Mouse (Mus musculus) embryonic fibroblast, embryonic 13.5 days (primary cell): Measurements from ENCODE around the gene Ccdc92. TPM values are rescaled to one million over a fixed set of nuclear protein-coding genes. Genes with fewer than 3 reads are reported as not detected.

Experiments used
- H3K27ac ChIP-seq: 2 replicates; pipeline ENCODE4 v1.5.1; 2012; ENCODE audit warnings: low read length, control low read depth, inconsistent platforms; ENCODE audit not compliant: insufficient read depth
- H3K4me1 ChIP-seq: 2 replicates; pipeline ENCODE4 v1.6.1; 2011; ENCODE audit warnings: low read length; ENCODE audit not compliant: control insufficient read depth, insufficient read depth
- H3K4me3 ChIP-seq: 2 replicates; pipeline ENCODE4 v1.5.1; 2011; ENCODE audit warnings: mild to moderate bottlenecking, control low read depth, low read length; ENCODE audit not compliant: insufficient read depth
- CTCF ChIP-seq: IDR thresholded peaks from 2 replicates; pipeline ENCODE4 v1.5.1; 2011; ENCODE audit warnings: mild to moderate bottlenecking, control low read depth, low read length, moderate library complexity, borderline replicate concordance; ENCODE audit not compliant: insufficient read depth
- POLR2A ChIP-seq: IDR thresholded peaks from 2 replicates; pipeline ENCODE4 v1.6.1; 2011; ENCODE audit warnings: low read depth, mild to moderate bottlenecking, control low read depth, low read length, moderate library complexity
- polyA plus RNA-seq: library from polyadenylated mRNA; stranded (reverse); fragments of >200 nt; gene quantifications from 2 replicates; pipeline ENCODE4 v1.2.4, GENCODE M21; 2011; ENCODE audit warnings: low read depth; ENCODE audit not compliant: missing spikeins, insufficient read length

Ccdc92 gene
- polyA plus RNA-seq, 1 experiment = 1.5 TPM

GRCm38 (mm10) chr5:124809708-124810366 is 52.4 kb downstream of the Ccdc92 start:
- no peak overlapping the region for H3K4me3 ChIP-seq
- no peak overlapping the region for H3K27ac ChIP-seq
- no peak for TF ChIP-seq CTCF
- no peak for TF ChIP-seq POLR2A
- H3K4me1 ChIP-seq = no peaks in the 10 kb centered on the region

GRCm38 (mm10) chr5:124792112-124792511 is 70.1 kb downstream of the Ccdc92 start:
- no peaks in the 10 kb centered on the region for H3K4me1 ChIP-seq
- TF ChIP-seq CTCF (no peak), POLR2A (no peak)
- no peak overlapping the region for H3K4me3 ChIP-seq
- no peak overlapping the region for H3K27ac ChIP-seq

GRCm38 (mm10) chr5:124785650-124786049 is 76.6 kb downstream of the Ccdc92 start:
- no peak overlapping the region for H3K27ac ChIP-seq
- H3K4me1 ChIP-seq = no peaks in the 10 kb centered on the region
- TF ChIP-seq POLR2A = no peak
- TF ChIP-seq CTCF = 0 out of 2 replicates have a peak, but pooled peaks have one; percentile 11
- no peak overlapping the region for H3K4me3 ChIP-seq

Other genes starting within 250 kb of the Ccdc92 start
- gene Atp6v0a2, start 233.8 kb downstream of the Ccdc92 start, polyA plus RNA-seq = 46.6 and 50.4 TPM in 2 replicates
- 0.25 and 0.30 TPM in 2 replicates for gene Dnah10, start 137.3 kb downstream of the Ccdc92 start, polyA plus RNA-seq
- gene Zfp664, start 267 bp upstream of the Ccdc92 start, polyA plus RNA-seq = 43.0 and 54.0 TPM in 2 replicates
- 1.2 and 7.7 TPM in 2 replicates for gene Rflna, start 140.8 kb upstream of the Ccdc92 start, polyA plus RNA-seq